Mouse (Mus musculus): ENCODE measurements around the gene Gm10401. TPM values are rescaled to one million over a fixed set of nuclear protein-coding genes. Genes with fewer than 3 reads are reported as not detected.

The Gm10401 gene
- 0.26 TPM in 1 of 2 replicates, not detected in the other for polyA plus RNA-seq (2012; rRNA removed)

DNA sequence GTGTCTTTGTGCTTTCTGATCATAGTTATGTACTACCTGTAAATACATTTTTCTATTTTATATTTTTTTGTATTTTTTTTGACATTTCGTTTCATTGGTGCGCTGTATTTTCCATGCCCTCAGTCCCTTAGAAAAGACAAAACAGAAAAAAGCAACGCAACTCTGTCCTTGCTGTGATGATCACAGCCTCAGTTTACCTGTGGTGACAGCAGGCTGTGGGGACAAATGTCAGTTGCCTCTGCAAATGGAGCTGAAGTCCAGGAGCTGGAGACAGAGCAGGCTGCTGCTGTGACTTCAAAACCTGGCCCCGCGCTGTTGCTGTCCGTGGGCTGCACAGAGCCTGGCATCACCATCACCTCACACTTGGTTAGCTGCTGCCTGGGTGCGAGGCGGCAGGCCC lies at the start of gene Gm10401:
Gm10401 (minus strand) TSS at position 101 of the 400 bp plus-strand sequence.
- TF ChIP-seq CTCF (IDR thresholded peaks at IDR 0.05; ENCODE audit: borderline replicate concordance, control insufficient read depth, extremely low read depth, insufficient read depth, low read length, poor library complexity) (no peak), POLR2A (IDR thresholded peaks at IDR 0.05; ENCODE audit: control insufficient read depth, extremely low read depth, insufficient read depth, low read length, poor library complexity) (no peak)
- H3K36me3 ChIP-seq (ENCODE audit: control insufficient read depth, insufficient read depth, low read length): peaks cover 36% of the 10 kb centered on the region
- no peak within 1 kb of the TSS for H3K4me3 ChIP-seq (ENCODE audit: control insufficient read depth, insufficient read depth, low read length)
- no peak for DNase-seq
- H3K4me1 ChIP-seq (replicated peaks; ENCODE audit: control insufficient read depth, insufficient read depth, low read length): peaks cover 12% of the 10 kb centered on the region
- 99% methylated on average over 8 of the region's 8 CpGs for WGBS
- H3K27me3 ChIP-seq (ENCODE audit: control insufficient read depth, insufficient read depth, low read length): no peaks in the 10 kb centered on the region
- no peak within 1 kb of the TSS for H3K27ac ChIP-seq (ENCODE audit: control insufficient read depth, insufficient read depth, low read length)

- peaks cover 47% of the 10 kb centered on the region for H3K36me3 ChIP-seq (ENCODE audit: control insufficient read depth, insufficient read depth, low read length)
- DNase-seq: no peak
- no peak overlapping the region for H3K27ac ChIP-seq (ENCODE audit: control insufficient read depth, insufficient read depth, low read length)
- whole genome bisulfite sequencing: 94% methylated on average over 3 of the region's 3 CpGs
- no peak for TF ChIP-seq CTCF (IDR thresholded peaks at IDR 0.05; ENCODE audit: borderline replicate concordance, control insufficient read depth, extremely low read depth, insufficient read depth, low read length, poor library complexity)
- H3K27me3 ChIP-seq (ENCODE audit: control insufficient read depth, insufficient read depth, low read length): no peaks in the 10 kb centered on the region
- peaks cover 19% of the 10 kb centered on the region for H3K4me1 ChIP-seq (replicated peaks; ENCODE audit: control insufficient read depth, insufficient read depth, low read length)
- no peak overlapping the region for H3K4me3 ChIP-seq (ENCODE audit: control insufficient read depth, insufficient read depth, low read length)
Measured at GRCm38 (mm10) chr5:115147388-115147787, 49.3 kb upstream of the Gm10401 start.

- H3K36me3 ChIP-seq (ENCODE audit: control insufficient read depth, insufficient read depth, low read length): peaks cover 47% of the 10 kb centered on the region
- no peak for DNase-seq
- peaks cover 15% of the 10 kb centered on the region for H3K4me1 ChIP-seq (replicated peaks; ENCODE audit: control insufficient read depth, insufficient read depth, low read length)
- H3K4me3 ChIP-seq (ENCODE audit: control insufficient read depth, insufficient read depth, low read length): no peak overlapping the region
- no peaks in the 10 kb centered on the region for H3K27me3 ChIP-seq (ENCODE audit: control insufficient read depth, insufficient read depth, low read length)
- no peak overlapping the region for H3K27ac ChIP-seq (ENCODE audit: control insufficient read depth, insufficient read depth, low read length)
- TF ChIP-seq CTCF (IDR thresholded peaks at IDR 0.05; ENCODE audit: borderline replicate concordance, control insufficient read depth, extremely low read depth, insufficient read depth, low read length, poor library complexity) (no peak), POLR2A (IDR thresholded peaks at IDR 0.05; ENCODE audit: control insufficient read depth, extremely low read depth, insufficient read depth, low read length, poor library complexity) (no peak)
Measured at GRCm38 (mm10) chr5:115146747-115147130, 48.6 kb upstream of the Gm10401 start.

- H3K36me3 ChIP-seq (ENCODE audit: control insufficient read depth, insufficient read depth, low read length): peaks cover 47% of the 10 kb centered on the region
- no peak overlapping the region for H3K27ac ChIP-seq (ENCODE audit: control insufficient read depth, insufficient read depth, low read length)
- TF ChIP-seq POLR2A (IDR thresholded peaks at IDR 0.05; ENCODE audit: control insufficient read depth, extremely low read depth, insufficient read depth, low read length, poor library complexity) (no peak), CTCF (IDR thresholded peaks at IDR 0.05; ENCODE audit: borderline replicate concordance, control insufficient read depth, extremely low read depth, insufficient read depth, low read length, poor library complexity) (no peak)
Measured at GRCm38 (mm10) chr5:115145976-115146746, 48.1 kb upstream of the Gm10401 start.

DNA sequence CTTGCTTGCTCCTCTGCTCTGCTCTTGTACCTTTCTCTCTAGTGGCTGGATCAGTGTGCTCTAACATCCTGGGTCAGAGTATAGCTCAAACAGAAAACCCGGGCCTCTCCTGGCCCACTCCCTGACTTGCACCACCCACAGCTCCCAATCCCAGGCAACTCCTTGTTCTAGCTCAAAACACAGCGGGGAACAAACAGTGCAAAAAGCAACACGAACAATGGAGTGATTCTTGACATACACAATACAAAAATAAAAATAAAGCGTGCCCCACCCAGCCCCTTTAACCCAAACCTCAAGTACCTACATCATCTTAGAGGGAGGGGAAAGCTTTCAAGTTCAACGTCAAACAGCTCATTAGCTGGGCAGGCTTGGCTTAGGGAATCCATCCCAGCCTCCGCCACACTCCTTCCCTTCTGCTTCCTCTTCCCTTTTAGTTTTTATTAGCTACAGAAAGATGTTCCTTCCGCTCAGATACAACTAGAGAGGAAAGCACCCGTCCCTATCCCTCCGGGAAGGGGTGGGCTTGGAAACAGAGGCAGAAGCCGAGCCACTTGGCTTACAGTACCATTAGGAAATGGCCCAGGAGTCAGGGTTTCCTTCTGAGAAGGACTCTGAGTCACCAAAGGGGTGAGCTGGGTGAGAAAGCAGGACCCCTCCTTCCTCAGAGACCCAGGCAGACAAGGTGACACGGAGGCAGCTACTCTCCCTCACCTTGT lies 47.3 kb upstream of the Gm10401 start:
- Histone ChIP-seq H3K36me3 (ENCODE audit: control insufficient read depth, insufficient read depth, low read length) (peaks cover 45% of the 10 kb centered on the region), H3K4me3 (ENCODE audit: control insufficient read depth, insufficient read depth, low read length) (no peak overlapping the region), H3K4me1 (replicated peaks; ENCODE audit: control insufficient read depth, insufficient read depth, low read length) (peaks cover 1% of the 10 kb centered on the region), H3K27ac (ENCODE audit: control insufficient read depth, insufficient read depth, low read length) (no peak overlapping the region), H3K27me3 (ENCODE audit: control insufficient read depth, insufficient read depth, low read length) (no peaks in the 10 kb centered on the region)
- DNase-seq: no peak
- TF ChIP-seq POLR2A (IDR thresholded peaks at IDR 0.05; ENCODE audit: control insufficient read depth, extremely low read depth, insufficient read depth, low read length, poor library complexity) (no peak), CTCF (IDR thresholded peaks at IDR 0.05; ENCODE audit: borderline replicate concordance, control insufficient read depth, extremely low read depth, insufficient read depth, low read length, poor library complexity) (no peak)
- 90% methylated on average over 11 of the region's 11 CpGs for WGBS

More at GRCm38 (mm10) chr5:115145976-115146746, 48.1 kb upstream of the Gm10401 start:
- H3K4me1 ChIP-seq (replicated peaks; ENCODE audit: control insufficient read depth, insufficient read depth, low read length): peaks cover 9% of the 10 kb centered on the region
- 95% methylated on average over 6 of the region's 6 CpGs for WGBS
- DNase-seq: no peak
- no peaks in the 10 kb centered on the region for H3K27me3 ChIP-seq (ENCODE audit: control insufficient read depth, insufficient read depth, low read length)
- no peak overlapping the region for H3K4me3 ChIP-seq (ENCODE audit: control insufficient read depth, insufficient read depth, low read length)

DNA sequence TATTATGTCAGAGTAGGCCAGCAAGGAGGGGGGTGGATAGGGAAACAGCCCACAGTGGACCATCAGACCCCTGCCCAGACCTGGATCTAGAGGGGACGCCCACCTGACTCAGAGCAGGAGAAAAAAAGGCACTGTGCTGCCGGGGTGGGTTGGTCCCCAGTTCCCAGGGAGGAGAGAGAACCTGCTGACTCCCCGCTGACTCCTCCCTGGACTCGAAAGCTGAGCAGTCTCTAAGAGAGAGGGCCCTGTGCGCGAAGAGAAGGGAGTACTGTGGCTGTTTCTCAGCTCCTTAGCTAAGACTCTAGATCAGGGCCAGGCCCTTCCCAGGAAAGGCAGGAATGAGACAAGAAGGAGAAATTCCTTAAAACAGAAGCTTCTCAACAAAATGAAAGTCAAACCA lies 46.4 kb upstream of the Gm10401 start:
- Histone ChIP-seq H3K4me3 (ENCODE audit: control insufficient read depth, insufficient read depth, low read length) (no peak overlapping the region), H3K4me1 (replicated peaks; ENCODE audit: control insufficient read depth, insufficient read depth, low read length) (no peaks in the 10 kb centered on the region), H3K27me3 (ENCODE audit: control insufficient read depth, insufficient read depth, low read length) (no peaks in the 10 kb centered on the region), H3K27ac (ENCODE audit: control insufficient read depth, insufficient read depth, low read length) (no peak overlapping the region), H3K36me3 (ENCODE audit: control insufficient read depth, insufficient read depth, low read length) (peaks cover 35% of the 10 kb centered on the region)
- no peak for TF ChIP-seq CTCF (IDR thresholded peaks at IDR 0.05; ENCODE audit: borderline replicate concordance, control insufficient read depth, extremely low read depth, insufficient read depth, low read length, poor library complexity)
- no peak for TF ChIP-seq POLR2A (IDR thresholded peaks at IDR 0.05; ENCODE audit: control insufficient read depth, extremely low read depth, insufficient read depth, low read length, poor library complexity)
- 86% methylated on average over 6 of the region's 6 CpGs for WGBS
- DNase-seq: no peak

Data from thymus, adult 2 months (tissue).